Mouse (Mus musculus) small intestine, adult 2 months (tissue): ENCODE measurements around the gene Prc1.

Source experiments
- CTCF ChIP-seq: fragments of 200-500 bp; IDR thresholded peaks from 2 replicates; pipeline ENCODE4 v1.5.1; 2012; ENCODE audit warnings: low read depth, mild to moderate bottlenecking, control low read depth, inconsistent platforms, low read length, moderate library complexity, mixed read lengths; ENCODE audit not compliant: insufficient replicate concordance, insufficient read length; ENCODE audit errors: extremely low read depth
- POLR2A ChIP-seq: fragments of 200-500 bp; IDR thresholded peaks from 2 replicates; pipeline ENCODE4 v1.6.1; 2012; ENCODE audit warnings: low read depth, mild to moderate bottlenecking, control low read depth, inconsistent platforms, low read length, moderate library complexity

DNA sequence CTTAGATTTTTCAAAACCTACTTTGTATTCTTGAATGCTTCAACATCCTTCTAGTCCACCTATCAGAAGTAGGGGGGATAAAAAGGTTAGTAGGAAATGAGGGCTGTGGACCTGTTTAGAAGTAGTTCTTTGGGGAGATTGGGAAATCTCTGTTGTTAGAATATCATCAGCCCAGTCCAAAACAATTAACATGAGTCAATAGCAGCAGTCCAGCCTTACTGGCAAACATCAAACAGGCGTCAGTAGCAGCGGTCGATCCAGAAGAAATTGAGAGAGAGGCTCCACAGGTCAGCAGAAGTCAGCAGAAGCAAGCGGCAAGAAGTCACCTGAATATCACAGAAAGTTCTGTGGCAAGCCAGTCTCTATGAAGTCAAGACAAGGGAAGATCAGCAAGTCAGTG lies 49.4 kb upstream of the Prc1 start:
- TF ChIP-seq CTCF (no peak), POLR2A (no peak)
